Comparison of ENCODE assay signal across 8 mouse cellular contexts in genomic region chr13:21276551-21276950, GRCm38 (mm10). TPM values are rescaled to one million over a fixed set of nuclear protein-coding genes. Genes with fewer than 3 reads are reported as not detected.
DNase-seq lines count a peak whose midpoint lies in the region; ATAC-seq and TF ChIP-seq lines count a peak whose summit lies in the region.

No protein-coding gene starts in this region.

- peak overlapping the region; percentile 63 for H3K4me2 ChIP-seq in embryonic facial prominence, embryonic 12.5 days (replicated peaks)
- peak overlapping the region; percentile 52 for H3K4me2 ChIP-seq in intestine, embryonic 15.5 days (replicated peaks)
- H3K4me2 ChIP-seq in neural tube, embryonic 13.5 days, result peak overlapping the region; percentile 70

- peak overlapping the region; percentile 54 for H3K9ac ChIP-seq in embryonic facial prominence, embryonic 12.5 days
- H3K9ac ChIP-seq in intestine, embryonic 15.5 days, result peak overlapping the region; percentile 2; the same call in 1 of the 2 replicates
- H3K9ac ChIP-seq in neural tube, embryonic 13.5 days, result peak overlapping the region; percentile 71

- 0 out of 2 replicates have a peak, but pooled peaks have one; percentile 36 for ATAC-seq in embryonic facial prominence, embryonic 12.5 days (ENCODE audit: insufficient number of reproducible peaks, insufficient read depth, low FRiP score, low TSS enrichment)
- ATAC-seq in intestine, embryonic 15.5 days, result no peak
- peak; percentile 1; the same call in 1 of the 2 replicates for ATAC-seq in neural tube, embryonic 13.5 days (ENCODE audit: low read depth)

- H3K27me3 ChIP-seq in embryonic facial prominence, embryonic 12.5 days, result peaks cover 3% of the 10 kb centered on the region; the same call in 1 of the 2 replicates
- H3K27me3 ChIP-seq in intestine, embryonic 15.5 days (replicated peaks), result no peaks in the 10 kb centered on the region
- peaks cover 15% of the 10 kb centered on the region; the same call in 1 of the 2 replicates for H3K27me3 ChIP-seq in neural tube, embryonic 13.5 days

- no peak for DNase-seq in layer of hippocampus, adult 2 months (ENCODE audit: low spot score in 2 of 2)
- DNase-seq in layer of hippocampus, adult 8-10 months (ENCODE audit: low spot score in 2 of 2), result no peak
- DNase-seq in urinary bladder, postnatal 14 days (ENCODE audit: low spot score), result no peak
- no peak for DNase-seq in frontal cortex, postnatal 14 days (ENCODE audit: low spot score in 2 of 2)
- DNase-seq in left cerebral cortex, postnatal 36 days (ENCODE audit: low spot score in 2 of 2), result no peak

- intact Hi-C loops in left cerebral cortex, postnatal 36 days (cut with DNase I), result loop anchor here (5.0 kb wide), 1 partner anchor 104 kb away; no protein-coding TSS in a partner anchor

- H3K4me1 ChIP-seq in embryonic facial prominence, embryonic 12.5 days, result no peaks in the 10 kb centered on the region
- 0 out of 2 replicates have a peak, but pooled peaks cover 3% of the 10 kb centered on the region for H3K4me1 ChIP-seq in intestine, embryonic 15.5 days (replicated peaks)
- peaks cover 17% of the 10 kb centered on the region for H3K4me1 ChIP-seq in neural tube, embryonic 13.5 days (replicated peaks)

- peak overlapping the region; percentile 86 for H3K4me3 ChIP-seq in layer of hippocampus, adult 2 months
- peak overlapping the region; percentile 53 for H3K4me3 ChIP-seq in embryonic facial prominence, embryonic 12.5 days
- peak overlapping the region; percentile 40 for H3K4me3 ChIP-seq in intestine, embryonic 15.5 days (replicated peaks)
- H3K4me3 ChIP-seq in neural tube, embryonic 13.5 days, result peak overlapping the region; percentile 59

- H3K27ac ChIP-seq in layer of hippocampus, adult 2 months, result no peak overlapping the region
- H3K27ac ChIP-seq in embryonic facial prominence, embryonic 12.5 days, result no peak overlapping the region
- no peak overlapping the region for H3K27ac ChIP-seq in intestine, embryonic 15.5 days
- H3K27ac ChIP-seq in neural tube, embryonic 13.5 days (replicated peaks), result no peak overlapping the region

- TF ChIP-seq CTCF in layer of hippocampus, adult 2 months (conservative IDR thresholded peaks at IDR 0.05), result no peak

- under 1% methylated on average over 9 of the region's 9 CpGs for WGBS in embryonic facial prominence, embryonic 12.5 days
- WGBS in intestine, embryonic 15.5 days, result 2% methylated on average over 9 of the region's 9 CpGs
- under 1% methylated on average over 9 of the region's 9 CpGs for WGBS in neural tube, embryonic 13.5 days

- no peaks in the 10 kb centered on the region for H3K9me3 ChIP-seq in embryonic facial prominence, embryonic 12.5 days
- H3K9me3 ChIP-seq in intestine, embryonic 15.5 days, result no peaks in the 10 kb centered on the region
- no peaks in the 10 kb centered on the region for H3K9me3 ChIP-seq in neural tube, embryonic 13.5 days

- H3K36me3 ChIP-seq in embryonic facial prominence, embryonic 12.5 days, result no peaks in the 10 kb centered on the region
- H3K36me3 ChIP-seq in intestine, embryonic 15.5 days, result no peaks in the 10 kb centered on the region
- H3K36me3 ChIP-seq in neural tube, embryonic 13.5 days, result no peaks in the 10 kb centered on the region

RNA-seq across cellular contexts. Expression of gene Gpx5, which starts 16.0 kb away (rescaled TPM):
- not detected for total RNA-seq in layer of hippocampus, adult 2 months (2021)
- total RNA-seq in layer of hippocampus, adult 8-10 months (2022), result not detected
- not detected in 2 replicates for polyA plus RNA-seq in embryonic facial prominence, embryonic 12.5 days (2016; fragmentation: Nextera tagmentation; extraction: Ambion mirVana)
- polyA plus RNA-seq in intestine, embryonic 15.5 days (2015; fragmentation: Nextera tagmentation; extraction: Ambion mirVana), result not detected in 2 replicates
- not detected in 2 replicates for polyA plus RNA-seq in neural tube, embryonic 13.5 days (2015; fragmentation: Nextera tagmentation; extraction: Ambion mirVana)
- not detected for total RNA-seq in left cerebral cortex, postnatal 36 days (2021)

RNA-seq across cellular contexts. Expression of gene Gpx6, which starts 35.4 kb away (rescaled TPM):
- not detected for total RNA-seq in layer of hippocampus, adult 2 months (2021)
- not detected for total RNA-seq in layer of hippocampus, adult 8-10 months (2022)
- polyA plus RNA-seq in embryonic facial prominence, embryonic 12.5 days (2016; fragmentation: Nextera tagmentation; extraction: Ambion mirVana), result 0.13 and 0.55 TPM in 2 replicates
- polyA plus RNA-seq in intestine, embryonic 15.5 days (2015; fragmentation: Nextera tagmentation; extraction: Ambion mirVana), result not detected in 2 replicates
- polyA plus RNA-seq in neural tube, embryonic 13.5 days (2015; fragmentation: Nextera tagmentation; extraction: Ambion mirVana), result not detected in 2 replicates
- not detected for total RNA-seq in left cerebral cortex, postnatal 36 days (2021)

Comparison
In these comparisons a context has a peak if more than half of its experiments do, and no peak if none do; other contexts are left out.
1. H3K9ac ChIP-seq: peak in every context shown above with its lines; median percentile 71 in neural tube, embryonic 13.5 days; 54 in embryonic facial prominence, embryonic 12.5 days; 2 in intestine, embryonic 15.5 days.